Mouse (Mus musculus) myocyte (in vitro differentiated cells): ENCODE results near the gene Wfikkn2. TPM values are rescaled to one million over a fixed set of nuclear protein-coding genes. Genes with fewer than 3 reads are reported as not detected.
A peak's percentile ranks its signal among the peaks of the same experiment; 100 is the strongest.

ENCODE experiments used
- H3K27me3 ChIP-seq: one replicate; pipeline ENCODE4 v1.6.1; 2011; ENCODE audit not compliant: control insufficient read depth, insufficient read depth, insufficient read length
- H3K36me3 ChIP-seq: one replicate; pipeline ENCODE4 v1.6.1; 2011; ENCODE audit not compliant: control insufficient read depth, insufficient read depth
- H3K4me2 ChIP-seq: one replicate; pipeline ENCODE4 v1.6.1; 2011; ENCODE audit warnings: low read depth, control low read depth
- H3K4me3 ChIP-seq: one replicate; pipeline ENCODE4 v1.5.1; 2011; ENCODE audit warnings: mild to moderate bottlenecking, control low read depth, moderate library complexity
- H3K79me2 ChIP-seq: one replicate; pipeline ENCODE4 v1.6.1; 2011; ENCODE audit not compliant: control insufficient read depth, insufficient read depth
- H3ac ChIP-seq: one replicate; pipeline ENCODE4 v1.6.1; 2011; ENCODE audit not compliant: control insufficient read depth, insufficient read length
- CEBPB ChIP-seq: IDR thresholded peaks from 2 replicates; pipeline ENCODE4 v1.6.1; 2011; ENCODE audit warnings: mild to moderate bottlenecking, moderate library complexity; ENCODE audit not compliant: poor library complexity, insufficient read depth, severe bottlenecking
- E2F4 ChIP-seq: IDR thresholded peaks from one replicate; pipeline ENCODE4 v1.6.1; 2011; ENCODE audit warnings: mild to moderate bottlenecking, control low read depth, moderate library complexity; ENCODE audit not compliant: insufficient read depth
- MAX ChIP-seq: IDR thresholded peaks from one replicate; pipeline ENCODE4 v1.6.1; 2011; ENCODE audit warnings: low read depth, mild to moderate bottlenecking, control low read depth
- MYOD1 ChIP-seq, 3 experiments: IDR thresholded peaks; one replicate each; pipeline ENCODE4 v1.6.1; 2011; ENCODE audit warnings: control low read depth in 2 of 3, low read depth in 2 of 3, mild to moderate bottlenecking in 2 of 3, moderate library complexity in 1 of 3; ENCODE audit not compliant: insufficient read length in 2 of 3, control insufficient read depth in 1 of 3
- MYOG ChIP-seq, 3 experiments: IDR thresholded peaks; one replicate each; pipeline ENCODE4 v1.6.1; 2011; ENCODE audit warnings: control low read depth in 2 of 3, low read depth in 2 of 3, mild to moderate bottlenecking in 2 of 3; ENCODE audit not compliant: insufficient read length in 2 of 3, control insufficient read depth in 1 of 3, insufficient read depth in 1 of 3
- POLR2A ChIP-seq: IDR thresholded peaks from one replicate; pipeline ENCODE4 v1.6.1; 2011; ENCODE audit warnings: low read depth, mild to moderate bottlenecking, control low read depth, moderate library complexity; ENCODE audit not compliant: insufficient read length
- POLR2AphosphoS2 ChIP-seq: IDR thresholded peaks from one replicate; pipeline ENCODE4 v1.6.1; 2011; ENCODE audit warnings: low read depth, control low read depth; ENCODE audit not compliant: insufficient read length
- REST ChIP-seq: IDR thresholded peaks from one replicate; pipeline ENCODE4 v1.6.1; 2011; ENCODE audit warnings: mild to moderate bottlenecking, control low read depth, moderate library complexity; ENCODE audit not compliant: insufficient read depth, insufficient read length
- SRF ChIP-seq: IDR thresholded peaks from one replicate; pipeline ENCODE4 v1.6.1; 2011; ENCODE audit warnings: low read depth; ENCODE audit not compliant: control insufficient read depth, insufficient read length
- TCF12 ChIP-seq: IDR thresholded peaks from one replicate; pipeline ENCODE4 v1.6.1; 2011; ENCODE audit warnings: mild to moderate bottlenecking, control low read depth; ENCODE audit not compliant: poor library complexity, insufficient read depth, severe bottlenecking
- TCF3 ChIP-seq: IDR thresholded peaks from one replicate; pipeline ENCODE4 v1.6.1; 2011; ENCODE audit warnings: low read depth, control low read depth; ENCODE audit not compliant: insufficient read length
- USF1 ChIP-seq: IDR thresholded peaks from one replicate; pipeline ENCODE4 v1.6.1; 2011; ENCODE audit warnings: low read depth, mild to moderate bottlenecking, control low read depth, moderate library complexity
- polyA plus RNA-seq: library from polyadenylated mRNA; unstranded; fragments of >200 nt; fragmentation: generic; extraction: Trizol; gene quantifications from one replicate; pipeline ENCODE4 v1.2.1, GENCODE M21; 2012; ENCODE audit warnings: missing spikeins

The Wfikkn2 gene
- polyA plus RNA-seq, 1 experiment: 0.80 TPM

- no peak for TF ChIP-seq SRF
- no peak for TF ChIP-seq TCF12
- no peak for TF ChIP-seq POLR2A
- TF ChIP-seq MYOD1 (IDR thresholded peaks at IDR 0.05; ENCODE audit: control insufficient read depth in 1 of 3, insufficient read length in 2 of 3, low read depth in 2 of 3): no peak
- no peak for TF ChIP-seq USF1
- no peak for TF ChIP-seq MAX
- TF ChIP-seq E2F4: no peak
- no peak for TF ChIP-seq CEBPB
- TF ChIP-seq MYOG (IDR thresholded peaks at IDR 0.05; ENCODE audit: control insufficient read depth in 1 of 3, insufficient read depth in 1 of 3, insufficient read length in 2 of 3, low read depth in 2 of 3): no peak
- no peak for TF ChIP-seq POLR2AphosphoS2
- no peak for TF ChIP-seq TCF3
- TF ChIP-seq REST: no peak
- H3ac ChIP-seq: no peak overlapping the region
- H3K27me3 ChIP-seq: no peaks in the 10 kb centered on the region
- no peak overlapping the region for H3K4me2 ChIP-seq
- no peak overlapping the region for H3K4me3 ChIP-seq
- no peaks in the 10 kb centered on the region for H3K36me3 ChIP-seq
- H3K79me2 ChIP-seq: no peaks in the 10 kb centered on the region
These were observed 7.0 kb downstream of the Wfikkn2 start for GRCm38 (mm10) chr11:94238786-94239185.

- H3K4me2 ChIP-seq: peak overlapping the region; percentile 56
- TF ChIP-seq MAX (no peak), REST (no peak)
- no peak overlapping the region for H3K4me3 ChIP-seq
These were observed 9.7 kb downstream of the Wfikkn2 start for GRCm38 (mm10) chr11:94236074-94236473.

GRCm38 (mm10) chr11:94234857-94235256, 10.9 kb downstream of the Wfikkn2 start:
- no peak overlapping the region for H3K4me2 ChIP-seq
- H3K79me2 ChIP-seq: no peaks in the 10 kb centered on the region
- no peaks in the 10 kb centered on the region for H3K27me3 ChIP-seq
- no peak overlapping the region for H3K4me3 ChIP-seq
- no peak overlapping the region for H3ac ChIP-seq
- no peak for TF ChIP-seq MAX
- TF ChIP-seq POLR2A: no peak
- TF ChIP-seq MYOD1 (IDR thresholded peaks at IDR 0.05; ENCODE audit: control insufficient read depth in 1 of 3, insufficient read length in 2 of 3, low read depth in 2 of 3): no peak
- no peak for TF ChIP-seq MYOG (IDR thresholded peaks at IDR 0.05; ENCODE audit: control insufficient read depth in 1 of 3, insufficient read depth in 1 of 3, insufficient read length in 2 of 3, low read depth in 2 of 3)
- no peak for TF ChIP-seq E2F4
- TF ChIP-seq CEBPB: no peak
- H3K36me3 ChIP-seq: no peaks in the 10 kb centered on the region

More at GRCm38 (mm10) chr11:94236074-94236473, 9.7 kb downstream of the Wfikkn2 start:
- no peaks in the 10 kb centered on the region for H3K79me2 ChIP-seq
- H3K27me3 ChIP-seq: no peaks in the 10 kb centered on the region
- H3K36me3 ChIP-seq: no peaks in the 10 kb centered on the region
- H3ac ChIP-seq: no peak overlapping the region

- H3K36me3 ChIP-seq: no peaks in the 10 kb centered on the region
- H3K27me3 ChIP-seq: no peaks in the 10 kb centered on the region
- no peak overlapping the region for H3K4me2 ChIP-seq
- H3ac ChIP-seq: no peak overlapping the region
- H3K79me2 ChIP-seq: no peaks in the 10 kb centered on the region
- TF ChIP-seq REST (no peak), SRF (no peak), MYOG (IDR thresholded peaks at IDR 0.05; ENCODE audit: control insufficient read depth in 1 of 3, insufficient read depth in 1 of 3, insufficient read length in 2 of 3, low read depth in 2 of 3) (no peak), E2F4 (no peak), TCF12 (no peak), MAX (no peak), USF1 (no peak), POLR2A (no peak)
- H3K4me3 ChIP-seq: no peak overlapping the region
These were observed 11.4 kb downstream of the Wfikkn2 start for GRCm38 (mm10) chr11:94234380-94234779.

GRCm38 (mm10) chr11:94233405-94233804, 12.4 kb downstream of the Wfikkn2 start:
- H3K4me3 ChIP-seq: no peak overlapping the region
- H3K36me3 ChIP-seq: no peaks in the 10 kb centered on the region
- no peak overlapping the region for H3ac ChIP-seq
- H3K4me2 ChIP-seq: no peak overlapping the region
- TF ChIP-seq TCF12 (no peak), POLR2AphosphoS2 (no peak), USF1 (no peak), REST (no peak)
- H3K79me2 ChIP-seq: no peaks in the 10 kb centered on the region
- no peaks in the 10 kb centered on the region for H3K27me3 ChIP-seq

GRCm38 (mm10) chr11:94231821-94232552, 13.8 kb downstream of the Wfikkn2 start:
- no peak overlapping the region for H3K4me3 ChIP-seq
- no peaks in the 10 kb centered on the region for H3K79me2 ChIP-seq
- no peaks in the 10 kb centered on the region for H3K27me3 ChIP-seq
- H3ac ChIP-seq: no peak overlapping the region
- TF ChIP-seq MYOG (IDR thresholded peaks at IDR 0.05; ENCODE audit: control insufficient read depth in 1 of 3, insufficient read depth in 1 of 3, insufficient read length in 2 of 3, low read depth in 2 of 3): peak in 2 of 3 experiments; percentile 2 to 79
- TF ChIP-seq USF1: peak; percentile 74
- TF ChIP-seq TCF3: no peak
- peak in 1 of 3 experiments; percentile 46 for TF ChIP-seq MYOD1 (IDR thresholded peaks at IDR 0.05; ENCODE audit: control insufficient read depth in 1 of 3, insufficient read length in 2 of 3, low read depth in 2 of 3)
- TF ChIP-seq MAX: no peak
- no peak for TF ChIP-seq SRF
- H3K4me2 ChIP-seq: peak overlapping the region; percentile 22
- H3K36me3 ChIP-seq: no peaks in the 10 kb centered on the region
